Mouse (Mus musculus): Measurements from ENCODE around the gene Ptprm.

GRCm38 (mm10) chr17:67343006-67343405, 11.3 kb downstream of the Ptprm start:
- TF ChIP-seq TAL1 (IDR thresholded peaks at IDR 0.05; ENCODE audit: low read length) (no peak), GATA1 (IDR thresholded peaks at IDR 0.05; ENCODE audit: low read length) (no peak)
